Mouse (Mus musculus): ENCODE results near the gene Adcy5. TPM values are rescaled to one million over a fixed set of nuclear protein-coding genes. Genes with fewer than 3 reads are reported as not detected.

Gene Adcy5
- polyA plus RNA-seq, 1 experiment from 2014 or later: 5.4 TPM

- H3K4me3 ChIP-seq: no peak overlapping the region
- WGBS: 80% methylated on average over 3 of the region's 3 CpGs
- H3K9me3 ChIP-seq: no peaks in the 10 kb centered on the region
- no peak overlapping the region for H3K27ac ChIP-seq (replicated peaks)
- H3K4me2 ChIP-seq (replicated peaks): no peak overlapping the region
- no peaks in the 10 kb centered on the region for H3K27me3 ChIP-seq
- no peak overlapping the region for H3K9ac ChIP-seq (replicated peaks)
- no peak for ATAC-seq (replicated peaks)
- no peaks in the 10 kb centered on the region for H3K36me3 ChIP-seq
- no peaks in the 10 kb centered on the region for H3K4me1 ChIP-seq
Measured at GRCm38 (mm10) chr16:35130172-35130571, 24.5 kb upstream of the Adcy5 start.

- Histone ChIP-seq H3K9me3 (no peaks in the 10 kb centered on the region), H3K4me3 (no peak overlapping the region), H3K4me1 (peaks cover 20% of the 10 kb centered on the region), H3K4me2 (replicated peaks) (peak overlapping the region; percentile 12; the same call in 1 of the 2 replicates), H3K27ac (replicated peaks) (peak overlapping the region; percentile 60), H3K27me3 (no peaks in the 10 kb centered on the region), H3K9ac (replicated peaks) (no peak overlapping the region), H3K36me3 (no peaks in the 10 kb centered on the region)
- WGBS: 16% methylated on average over 6 of the region's 6 CpGs
- peak; percentile 64; the same call in 1 of the 2 replicates for ATAC-seq (replicated peaks)
Measured at GRCm38 (mm10) chr16:35139416-35139815, 15.3 kb upstream of the Adcy5 start.

GRCm38 (mm10) chr16:35139873-35140619 is 14.6 kb upstream of the Adcy5 start:
- H3K9ac ChIP-seq (replicated peaks): no peak overlapping the region
- no peaks in the 10 kb centered on the region for H3K36me3 ChIP-seq
- no peak overlapping the region for H3K4me3 ChIP-seq
- no peaks in the 10 kb centered on the region for H3K27me3 ChIP-seq
- H3K9me3 ChIP-seq: no peaks in the 10 kb centered on the region
- H3K4me2 ChIP-seq (replicated peaks): peak overlapping the region; percentile 12
- peak; percentile 88 for ATAC-seq (replicated peaks)
- WGBS: 13% methylated on average over 11 of the region's 11 CpGs
- H3K27ac ChIP-seq (replicated peaks): peak overlapping the region; percentile 60
- H3K4me1 ChIP-seq: peaks cover 20% of the 10 kb centered on the region

- Histone ChIP-seq H3K36me3 (no peaks in the 10 kb centered on the region), H3K4me3 (no peak overlapping the region), H3K9me3 (no peaks in the 10 kb centered on the region), H3K4me1 (peaks cover 20% of the 10 kb centered on the region), H3K9ac (replicated peaks) (no peak overlapping the region), H3K27me3 (no peaks in the 10 kb centered on the region), H3K27ac (replicated peaks) (peak overlapping the region; percentile 60; the same call in 1 of the 2 replicates), H3K4me2 (replicated peaks) (peak overlapping the region; percentile 12; the same call in 1 of the 2 replicates)
- no peak for ATAC-seq (replicated peaks)
- WGBS: 20% methylated on average over 9 of the region's 9 CpGs
Measured at GRCm38 (mm10) chr16:35140620-35140975, 14.1 kb upstream of the Adcy5 start.

GRCm38 (mm10) chr16:35141839-35142238 is 12.8 kb upstream of the Adcy5 start:
- Histone ChIP-seq H3K9ac (replicated peaks) (no peak overlapping the region), H3K4me2 (replicated peaks) (no peak overlapping the region), H3K4me1 (peaks cover 20% of the 10 kb centered on the region), H3K4me3 (no peak overlapping the region), H3K27me3 (no peaks in the 10 kb centered on the region), H3K9me3 (no peaks in the 10 kb centered on the region), H3K27ac (replicated peaks) (no peak overlapping the region), H3K36me3 (no peaks in the 10 kb centered on the region)
- no peak for ATAC-seq (replicated peaks)
- 56% methylated on average over 8 of the region's 8 CpGs for WGBS

GRCm38 (mm10) chr16:35146153-35146552 is 8.5 kb upstream of the Adcy5 start:
- Histone ChIP-seq H3K4me1 (peaks cover 2% of the 10 kb centered on the region; the same call in 1 of the 2 replicates), H3K27ac (replicated peaks) (no peak overlapping the region), H3K4me2 (replicated peaks) (no peak overlapping the region), H3K36me3 (no peaks in the 10 kb centered on the region), H3K27me3 (no peaks in the 10 kb centered on the region), H3K9me3 (no peaks in the 10 kb centered on the region), H3K9ac (replicated peaks) (no peak overlapping the region), H3K4me3 (no peak overlapping the region)
- 15% methylated on average over 4 of the region's 4 CpGs for WGBS
- ATAC-seq (replicated peaks): no peak

GRCm38 (mm10) chr16:35153146-35153755 is 1.4 kb upstream of the Adcy5 start:
- Histone ChIP-seq H3K27me3 (peaks cover 17% of the 10 kb centered on the region), H3K36me3 (no peaks in the 10 kb centered on the region), H3K4me2 (replicated peaks) (no peak overlapping the region), H3K4me1 (peaks cover 41% of the 10 kb centered on the region), H3K4me3 (no peak overlapping the region), H3K9ac (replicated peaks) (no peak overlapping the region), H3K27ac (replicated peaks) (no peak overlapping the region), H3K9me3 (no peaks in the 10 kb centered on the region)
- 3% methylated on average over 12 of the region's 12 CpGs for WGBS
- no peak for ATAC-seq (replicated peaks)

- peak overlapping the region; percentile 78 for H3K9ac ChIP-seq (replicated peaks)
- H3K27me3 ChIP-seq: peaks cover 17% of the 10 kb centered on the region
- WGBS: 0% methylated on average over 29 of the region's 29 CpGs
- no peaks in the 10 kb centered on the region for H3K36me3 ChIP-seq
- ATAC-seq (replicated peaks): peak; percentile 77
- H3K9me3 ChIP-seq: no peaks in the 10 kb centered on the region
- H3K27ac ChIP-seq (replicated peaks): peak overlapping the region; percentile 87
- H3K4me2 ChIP-seq (replicated peaks): peak overlapping the region; percentile 75
- H3K4me3 ChIP-seq: peak overlapping the region; percentile 83
- H3K4me1 ChIP-seq: peaks cover 51% of the 10 kb centered on the region
Measured at GRCm38 (mm10) chr16:35154245-35154640, 434 bp upstream of the Adcy5 start.

- peak overlapping the region; percentile 87 for H3K27ac ChIP-seq (replicated peaks)
- peak overlapping the region; percentile 83 for H3K4me3 ChIP-seq
- no peaks in the 10 kb centered on the region for H3K9me3 ChIP-seq
- peaks cover 65% of the 10 kb centered on the region for H3K4me1 ChIP-seq
- H3K9ac ChIP-seq (replicated peaks): peak overlapping the region; percentile 78
- no peaks in the 10 kb centered on the region for H3K36me3 ChIP-seq
- peak overlapping the region; percentile 75 for H3K4me2 ChIP-seq (replicated peaks)
- peaks cover 17% of the 10 kb centered on the region for H3K27me3 ChIP-seq
- ATAC-seq (replicated peaks): peak; percentile 21; the same call in 1 of the 2 replicates
- WGBS: under 1% methylated on average over 85 of the region's 87 CpGs
Measured at GRCm38 (mm10) chr16:35155391-35156305, 971 bp downstream of the Adcy5 start.

GRCm38 (mm10) chr16:35156306-35156695 is 1.6 kb downstream of the Adcy5 start:
- H3K27ac ChIP-seq (replicated peaks): no peak overlapping the region
- H3K9me3 ChIP-seq: no peaks in the 10 kb centered on the region
- 3% methylated on average over 48 of the region's 48 CpGs for WGBS
- H3K4me3 ChIP-seq: peak overlapping the region; percentile 83
- peaks cover 17% of the 10 kb centered on the region for H3K27me3 ChIP-seq
- H3K9ac ChIP-seq (replicated peaks): peak overlapping the region; percentile 78
- ATAC-seq (replicated peaks): no peak
- H3K4me1 ChIP-seq: peaks cover 71% of the 10 kb centered on the region
- H3K36me3 ChIP-seq: no peaks in the 10 kb centered on the region
- H3K4me2 ChIP-seq (replicated peaks): peak overlapping the region; percentile 75

GRCm38 (mm10) chr16:35156832-35157231 is 2.2 kb downstream of the Adcy5 start:
- WGBS: 80% methylated on average over 21 of the region's 21 CpGs
- peaks cover 17% of the 10 kb centered on the region for H3K27me3 ChIP-seq
- H3K9me3 ChIP-seq: no peaks in the 10 kb centered on the region
- peaks cover 71% of the 10 kb centered on the region for H3K4me1 ChIP-seq
- peak overlapping the region; percentile 83 for H3K4me3 ChIP-seq
- H3K27ac ChIP-seq (replicated peaks): no peak overlapping the region
- H3K36me3 ChIP-seq: no peaks in the 10 kb centered on the region
- H3K9ac ChIP-seq (replicated peaks): no peak overlapping the region
- peak overlapping the region; percentile 75 for H3K4me2 ChIP-seq (replicated peaks)
- no peak for ATAC-seq (replicated peaks)

GRCm38 (mm10) chr16:35159532-35159931 is 4.9 kb downstream of the Adcy5 start:
- peaks cover 13% of the 10 kb centered on the region for H3K27me3 ChIP-seq
- peak; percentile 0; the same call in 1 of the 2 replicates for ATAC-seq (replicated peaks)
- H3K4me1 ChIP-seq: peaks cover 66% of the 10 kb centered on the region
- no peaks in the 10 kb centered on the region for H3K9me3 ChIP-seq
- H3K4me2 ChIP-seq (replicated peaks): peak overlapping the region; percentile 35
- H3K9ac ChIP-seq (replicated peaks): no peak overlapping the region
- peak overlapping the region; percentile 78 for H3K27ac ChIP-seq (replicated peaks)
- H3K4me3 ChIP-seq: peak overlapping the region; percentile 4; the same call in 1 of the 2 replicates
- 72% methylated on average over 8 of the region's 8 CpGs for WGBS
- H3K36me3 ChIP-seq: no peaks in the 10 kb centered on the region

All from forebrain, embryonic 15.5 days (tissue).